ENCODE assay signal across 7 mouse cellular contexts in genomic region chr14:75807800-75808199, GRCm38 (mm10). TPM values are rescaled to one million over a fixed set of nuclear protein-coding genes. Genes with fewer than 3 reads are reported as not detected.
DNase-seq lines count a peak whose midpoint lies in the region; ATAC-seq and TF ChIP-seq lines count a peak whose summit lies in the region.

No protein-coding gene starts in this region.

- no peak for TF ChIP-seq CTCF in CH12.LX (conservative IDR thresholded peaks at IDR 0.05 in 1 of 2, IDR thresholded peaks at IDR 0.05 in 1 of 2; ENCODE audit: low read depth in 2 of 2, low read length in 2 of 2)

- TF ChIP-seq RAD21 in CH12.LX (IDR thresholded peaks at IDR 0.05; ENCODE audit: low read depth, low read length) = no peak

- no peak overlapping the region for H3K4me3 ChIP-seq in CH12.LX (replicated peaks in 1 of 3; ENCODE audit: low read depth in 2 of 3, low read length in 2 of 3, poor library complexity in 1 of 3)
- H3K4me3 ChIP-seq in midbrain, embryonic 16.5 days (ENCODE audit: low read depth, low read length) = no peak overlapping the region

- ATAC-seq in midbrain, embryonic 16.5 days = no peak

- no peak overlapping the region for H3K27ac ChIP-seq in CH12.LX (ENCODE audit: insufficient read depth, low read depth)
- no peak overlapping the region for H3K27ac ChIP-seq in midbrain, embryonic 16.5 days (ENCODE audit: low read length)

- dilution Hi-C loops in CH12.LX (cut with MboI; ENCODE audit: extremely low pct_ligation_motif_present, extremely low pct_unique_long_range_greater_than_20kb, low sequenced_read_pairs) = no loop called here

- 0 out of 2 replicates have a peak overlapping the region, but pooled peaks have one; percentile 2 for H3K4me2 ChIP-seq in CH12.LX (ENCODE audit: insufficient read depth, low read depth, poor library complexity, severe bottlenecking)
- no peak overlapping the region for H3K4me2 ChIP-seq in midbrain, embryonic 16.5 days (ENCODE audit: low read length)

- no peaks in the 10 kb centered on the region for H3K27me3 ChIP-seq in CH12.LX (replicated peaks)
- no peaks in the 10 kb centered on the region for H3K27me3 ChIP-seq in midbrain, embryonic 16.5 days (ENCODE audit: control insufficient read depth, insufficient read depth, low read depth, low read length)

- TF ChIP-seq POLR2A in CH12.LX (IDR thresholded peaks at IDR 0.05; ENCODE audit: low read depth, low read length) = no peak

- no peak overlapping the region for H3K9ac ChIP-seq in CH12.LX (ENCODE audit: insufficient read depth, low read depth)
- H3K9ac ChIP-seq in midbrain, embryonic 16.5 days (ENCODE audit: low read depth, low read length) = no peak overlapping the region

- intact Hi-C loops in left cerebral cortex, postnatal 25 days (cut with DNase I) = no loop called here

- in situ Hi-C loops in CH12.LX (cut with MboI; ENCODE audit: low pct_ligation_motif_present, low pct_unique_long_range_greater_than_20kb, low sequenced_read_pairs) = no loop called here

- WGBS in midbrain, embryonic 16.5 days = 71% methylated on average over 8 of the region's 8 CpGs

- TF ChIP-seq EP300 in CH12.LX (IDR thresholded peaks at IDR 0.05; ENCODE audit: low read length) = no peak

- peaks cover 6 to 18% of the 10 kb centered on the region in 2 experiments for H3K4me1 ChIP-seq in CH12.LX (ENCODE audit: control insufficient read depth in 1 of 2, insufficient read depth in 2 of 2)
- H3K4me1 ChIP-seq in midbrain, embryonic 16.5 days (ENCODE audit: control insufficient read depth, insufficient read depth, low read length) = no peaks in the 10 kb centered on the region

- DNase-seq in 3T3-L1 (ENCODE audit: low read depth, low spot score) (peak; percentile 84), CH12.LX (ENCODE audit: extremely low read depth) (no peak)
- peak; percentile 85 for DNase-seq in gastrocnemius, postnatal 25 days
- peak; percentile 79 for DNase-seq in kidney, postnatal 10 days
- DNase-seq in left cerebral cortex, postnatal 25 days (ENCODE audit: low spot score in 2 of 2) = no peak
- DNase-seq in embryo, embryonic 10 days (ENCODE audit: low spot score) = no peak

- H3K9me3 ChIP-seq in CH12.LX (replicated peaks; ENCODE audit: low read length) = no peaks in the 10 kb centered on the region
- no peaks in the 10 kb centered on the region for H3K9me3 ChIP-seq in midbrain, embryonic 16.5 days (replicated peaks; ENCODE audit: control insufficient read depth, low read length, poor library complexity, severe bottlenecking)

- H3K79me2 ChIP-seq in CH12.LX (replicated peaks; ENCODE audit: control insufficient read depth, extremely low read depth, insufficient read depth, poor library complexity, severe bottlenecking) = no peaks in the 10 kb centered on the region

- no peaks in the 10 kb centered on the region for H3K36me3 ChIP-seq in CH12.LX (replicated peaks in 1 of 2; ENCODE audit: control insufficient read depth in 1 of 2, insufficient read depth in 1 of 2, low read length in 1 of 2)
- H3K36me3 ChIP-seq in midbrain, embryonic 16.5 days (ENCODE audit: control insufficient read depth, insufficient read depth, low read length) = no peaks in the 10 kb centered on the region

TF ChIP-seq in CH12.LX, 34 proteins besides CTCF, POLR2A, EP300 and RAD21:
- TF ChIP-seq ZMIZ1 (IDR thresholded peaks at IDR 0.05; ENCODE audit: low read depth, low read length) (no peak), PAX5 (IDR thresholded peaks at IDR 0.05; ENCODE audit: low read length) (no peak), JUN (IDR thresholded peaks at IDR 0.05; ENCODE audit: insufficient read depth, low read depth, low read length) (no peak), KAT2A (IDR thresholded peaks at IDR 0.05; ENCODE audit: insufficient replicate concordance, low read length) (no peak), NRF1 (IDR thresholded peaks at IDR 0.05; ENCODE audit: low read depth, low read length) (no peak), MAZ (IDR thresholded peaks at IDR 0.05; ENCODE audit: low read depth, low read length) (no peak), MAFK (IDR thresholded peaks at IDR 0.05; ENCODE audit: insufficient replicate concordance, low read length) (no peak), RCOR1 (conservative IDR thresholded peaks at IDR 0.05; ENCODE audit: low read depth, low read length) (no peak), SIN3A (IDR thresholded peaks at IDR 0.05; ENCODE audit: low read length) (no peak)

RNA-seq across cellular contexts. Expression of gene Slc25a30, which starts 21.0 kb away (rescaled TPM):
- 10.7 and 18.2 TPM in 2 replicates for total RNA-seq in CH12.LX (2012; rRNA removed)
- total RNA-seq in CH12.LX (2014; rRNA removed) = 15.5 and 17.0 TPM in 2 replicates
- 8.3 and 9.6 TPM in 2 replicates for polyA plus RNA-seq in CH12.LX (2012; ENCODE audit: insufficient read length, low read depth)
- 1 to 10 TPM; 7.1 to 7.2 TPM for total RNA-seq in gastrocnemius, postnatal 25 days (2021)
- total RNA-seq in left cerebral cortex, postnatal 25 days (2021) = 10 to 100 TPM in 1 of 2 experiments, 1 to 10 TPM in 1; 9.3 to 12.7 TPM
- 8.9 and 11.0 TPM in 2 replicates for polyA plus RNA-seq in midbrain, embryonic 16.5 days (2015; fragmentation: Nextera tagmentation; extraction: Ambion mirVana)

RNA-seq across cellular contexts. Expression of gene Tpt1, which starts 37.1 kb away (rescaled TPM):
- total RNA-seq in CH12.LX (2012; rRNA removed) (698 and 751 TPM in 2 replicates), CH12.LX (2014; rRNA removed) (1,876 and 2,057 TPM in 2 replicates)
- polyA plus RNA-seq in CH12.LX (2012; ENCODE audit: insufficient read length, low read depth) = 1,607 and 1,716 TPM in 2 replicates
- total RNA-seq in gastrocnemius, postnatal 25 days (2021) = 1,000 to 10,000 TPM; 2,961 to 2,964 TPM
- 1,000 to 10,000 TPM; 1,037 to 1,046 TPM for total RNA-seq in left cerebral cortex, postnatal 25 days (2021)
- polyA plus RNA-seq in midbrain, embryonic 16.5 days (2015; fragmentation: Nextera tagmentation; extraction: Ambion mirVana) = 606 and 643 TPM in 2 replicates

RNA-seq across cellular contexts. Expression of gene Cog3, which starts 53.5 kb away (rescaled TPM):
- total RNA-seq in CH12.LX (2012; rRNA removed) (15.3 and 16.3 TPM in 2 replicates), CH12.LX (2014; rRNA removed) (21.0 and 21.4 TPM in 2 replicates)
- 11.8 and 13.6 TPM in 2 replicates for polyA plus RNA-seq in CH12.LX (2012; ENCODE audit: insufficient read length, low read depth)
- 1 to 10 TPM; 7.3 to 7.6 TPM for total RNA-seq in gastrocnemius, postnatal 25 days (2021)
- total RNA-seq in left cerebral cortex, postnatal 25 days (2021) = 10 to 100 TPM; 22.2 to 24.9 TPM
- 19.1 and 21.3 TPM in 2 replicates for polyA plus RNA-seq in midbrain, embryonic 16.5 days (2015; fragmentation: Nextera tagmentation; extraction: Ambion mirVana)

Comparison
In these comparisons a context has a peak if more than half of its experiments do, and no peak if none do; other contexts are left out.
1. DNase-seq: peak in 3T3-L1 (single experiment), gastrocnemius, postnatal 25 days (single experiment) and kidney, postnatal 10 days (single experiment); none in CH12.LX (single experiment), left cerebral cortex, postnatal 25 days (0 of 2) and embryo, embryonic 10 days (single experiment).